Mouse (Mus musculus) layer of hippocampus, postnatal 14 days (tissue): ENCODE measurements around the gene Ggta1. TPM values are rescaled to one million over a fixed set of nuclear protein-coding genes. Genes with fewer than 3 reads are reported as not detected.

Source experiments
- DNase-seq, 2 experiments: peaks; one replicate each; pipeline ENCODE4 v3.0.0; 2021 to 2022; ENCODE audit warnings: low spot score in 2 of 2, mixed read lengths in 1 of 2
- total RNA-seq, 2 experiments: library from RNA; stranded (reverse); gene quantifications; 2 replicates each; pipeline ENCODE4 v1.2.3; 2021

Gene Ggta1
- total RNA-seq, 2 experiments from 2014 or later = 2.8 to 3.8 TPM

GRCm38 (mm10) chr2:35408409-35409110, 54.5 kb downstream of the Ggta1 start:
- no peak for DNase-seq

GRCm38 (mm10) chr2:35407878-35408277, 55.2 kb downstream of the Ggta1 start:
- no peak for DNase-seq

GRCm38 (mm10) chr2:35407266-35407665, 55.8 kb downstream of the Ggta1 start:
- no peak for DNase-seq

GRCm38 (mm10) chr2:35406611-35407010, 56.4 kb downstream of the Ggta1 start:
- no peak for DNase-seq

- no peak for DNase-seq
Observed at GRCm38 (mm10) chr2:35402391-35402790, 60.6 kb downstream of the Ggta1 start.

GRCm38 (mm10) chr2:35400739-35401138, 62.3 kb downstream of the Ggta1 start:
- DNase-seq = no peak

- no peak for DNase-seq
Observed at GRCm38 (mm10) chr2:35398184-35398828, 64.7 kb downstream of the Ggta1 start.

GRCm38 (mm10) chr2:35397590-35398173, 65.3 kb downstream of the Ggta1 start:
- peak; percentile 73 to 84 for DNase-seq

- peak; percentile 32 to 42 for DNase-seq
Observed at GRCm38 (mm10) chr2:35397096-35397495, 65.9 kb downstream of the Ggta1 start, which contains the start of gene 4930402F06Rik. Gene 4930402F06Rik (minus strand): TSS chr2:35397175.

GRCm38 (mm10) chr2:35385441-35385871, 77.6 kb downstream of the Ggta1 start:
- no peak for DNase-seq

- no peak for DNase-seq
Observed at GRCm38 (mm10) chr2:35379306-35379705, 83.7 kb downstream of the Ggta1 start.

- DNase-seq = no peak
Observed at GRCm38 (mm10) chr2:35377600-35377999, 85.4 kb downstream of the Ggta1 start.

GRCm38 (mm10) chr2:35373003-35373402, 90.0 kb downstream of the Ggta1 start:
- peak in 1 of 2 experiments; percentile 19 for DNase-seq

GRCm38 (mm10) chr2:35370686-35371085, 92.3 kb downstream of the Ggta1 start:
- DNase-seq = no peak

GRCm38 (mm10) chr2:35367629-35368028, 95.4 kb downstream of the Ggta1 start, which contains the start of gene 4930568D16Rik:
Gene 4930568D16Rik (minus strand): TSS chr2:35367729.
- no peak for DNase-seq

Other genes with a start within 250 kb of the Ggta1 start
- 10 to 100 TPM; 85.8 to 94.7 TPM for gene Gsn, start 206.9 kb downstream of the Ggta1 start, total RNA-seq
- 1 to 10 TPM; 8.0 to 8.2 TPM for gene Stom, start 126.3 kb downstream of the Ggta1 start, total RNA-seq
- not detected for gene 4930568D16Rik, start 95.5 kb downstream of the Ggta1 start, total RNA-seq
- not detected for gene 4930402F06Rik, start 66.1 kb downstream of the Ggta1 start, total RNA-seq
- 100 to 1,000 TPM; 113 to 114 TPM for gene Dab2ip, start 95.0 kb upstream of the Ggta1 start, total RNA-seq